Mouse (Mus musculus) T-helper 17 cell (primary cell): Measurements from ENCODE around the gene Kcnip1.

Source experiments
- in situ Hi-C, 2 experiments: fragments of 300-600 bp; cut with MboI, MseI; formaldehyde crosslinking; loops; 1 replicate in 1 of 2; 2 replicates in 1 of 2; pipeline ENCODE4 v1.15.1; 2025; ENCODE audit warnings: high pct_unique_total_duplicates in 2 of 2

The Kcnip1 gene

GRCm38 (mm10) chr11:33592826-33593225 is 400.1 kb downstream of the Kcnip1 start:
- in situ Hi-C loops: no loop called here

GRCm38 (mm10) chr11:33590771-33591170 is 402.2 kb downstream of the Kcnip1 start:
- in situ Hi-C loops: no loop called here

- in situ Hi-C loops: no loop called here
These were observed 406.3 kb downstream of the Kcnip1 start for GRCm38 (mm10) chr11:33586614-33587013.

- in situ Hi-C loops: no loop called here
These were observed 413.3 kb downstream of the Kcnip1 start for GRCm38 (mm10) chr11:33579621-33580020.
